Mouse (Mus musculus) limb, embryonic 11.5 days (tissue): ENCODE results near the gene Mettl24. TPM values are rescaled to one million over a fixed set of nuclear protein-coding genes. Genes with fewer than 3 reads are reported as not detected.

Source experiments
- ATAC-seq: fragments of 200-750 bp; cut with Nextera tagmentation; 2 replicates; pipeline ENCODE4 v1.8.0; 2017; ENCODE audit warnings: low read depth; ENCODE audit not compliant: insufficient number of reproducible peaks, low FRiP score, low TSS enrichment
- DNase-seq: peaks from one replicate; pipeline ENCODE4 v3.0.0-alpha.2; 2015; ENCODE audit warnings: low spot score
- H3K27ac ChIP-seq: fragments of 300-500 bp; sonication (generic); replicated peaks from 2 replicates; pipeline ENCODE4 v1.5.1; 2014; ENCODE audit warnings: low read depth, mild to moderate bottlenecking, low read length
- H3K27me3 ChIP-seq: fragments of 300-500 bp; sonication (generic); 2 replicates; pipeline ENCODE4 v1.6.1; 2014; ENCODE audit warnings: mild to moderate bottlenecking, low read length, mixed read lengths; ENCODE audit not compliant: control insufficient read depth, insufficient read depth
- H3K36me3 ChIP-seq: fragments of 300-500 bp; sonication (generic); 2 replicates; pipeline ENCODE4 v1.6.1; 2014; ENCODE audit warnings: mild to moderate bottlenecking, low read length, moderate library complexity, mixed read lengths; ENCODE audit not compliant: control insufficient read depth, insufficient read depth
- H3K4me1 ChIP-seq: fragments of 300-500 bp; sonication (generic); 2 replicates; pipeline ENCODE4 v1.6.1; 2014; ENCODE audit warnings: low read length, mixed read lengths; ENCODE audit not compliant: control insufficient read depth, insufficient read depth
- H3K4me2 ChIP-seq: fragments of 300-500 bp; sonication (generic); 2 replicates; pipeline ENCODE4 v1.6.1; 2014; ENCODE audit warnings: low read depth, mild to moderate bottlenecking, moderate library complexity; ENCODE audit not compliant: severe bottlenecking
- H3K4me3 ChIP-seq: fragments of 300-500 bp; sonication (generic); 2 replicates; pipeline ENCODE4 v1.5.1; 2014; ENCODE audit warnings: low read depth, low read length
- H3K9ac ChIP-seq: fragments of 300-500 bp; sonication (generic); 2 replicates; pipeline ENCODE4 v1.6.1; 2014; ENCODE audit warnings: mild to moderate bottlenecking, low read length
- H3K9me3 ChIP-seq: fragments of 300-500 bp; sonication (generic); 2 replicates; pipeline ENCODE4 v1.6.1; 2016; ENCODE audit warnings: low read length; ENCODE audit not compliant: control insufficient read depth
- WGBS: fragments of 180-500 bp; shearing (Covaris S2); extraction: QIAGEN DNeasy Blood & Tissue Kit; methylation state at CpG from one replicate; pipeline ENCODE4 v1.1.7; 2014; 5-methylcytosine and 5-hydroxymethylcytosine counted together
- polyA plus RNA-seq: library from polyadenylated mRNA; unstranded; fragments of >200 nt; fragmentation: Nextera tagmentation; extraction: Ambion mirVana; gene quantifications from 2 replicates; pipeline ENCODE4 v1.2.1, GENCODE M21; 2014

The Mettl24 gene
- polyA plus RNA-seq, 1 experiment from 2014 or later = 1.2 TPM

GRCm38 (mm10) chr10:40645346-40645745, 37.7 kb upstream of the Mettl24 start:
- no peaks in the 10 kb centered on the region for H3K9me3 ChIP-seq
- no peaks in the 10 kb centered on the region for H3K36me3 ChIP-seq
- no peak overlapping the region for H3K4me2 ChIP-seq
- H3K9ac ChIP-seq = no peak overlapping the region
- no peaks in the 10 kb centered on the region for H3K27me3 ChIP-seq
- no peaks in the 10 kb centered on the region for H3K4me1 ChIP-seq
- DNase-seq (no peak), ATAC-seq (no peak)
- H3K4me3 ChIP-seq = no peak overlapping the region
- H3K27ac ChIP-seq = no peak overlapping the region
- WGBS = 78% methylated on average over 1 of the region's 1 CpGs

- Histone ChIP-seq H3K27me3 (no peaks in the 10 kb centered on the region), H3K4me3 (no peak overlapping the region), H3K27ac (no peak overlapping the region), H3K9me3 (no peaks in the 10 kb centered on the region), H3K36me3 (no peaks in the 10 kb centered on the region), H3K4me1 (no peaks in the 10 kb centered on the region), H3K4me2 (no peak overlapping the region), H3K9ac (no peak overlapping the region)
- no peak for DNase-seq
- WGBS = 90% methylated on average over 12 of the region's 12 CpGs
- ATAC-seq = no peak
Observed at GRCm38 (mm10) chr10:40648776-40649175, 34.3 kb upstream of the Mettl24 start.

GRCm38 (mm10) chr10:40649634-40650033, 33.4 kb upstream of the Mettl24 start:
- Histone ChIP-seq H3K4me1 (0 out of 2 replicates have a peak, but pooled peaks cover 3% of the 10 kb centered on the region), H3K4me2 (no peak overlapping the region), H3K9me3 (no peaks in the 10 kb centered on the region), H3K9ac (no peak overlapping the region), H3K36me3 (no peaks in the 10 kb centered on the region), H3K27me3 (no peaks in the 10 kb centered on the region), H3K27ac (no peak overlapping the region), H3K4me3 (no peak overlapping the region)
- DNase-seq = no peak
- ATAC-seq = no peak
- 39% methylated on average over 4 of the region's 4 CpGs for WGBS

- Histone ChIP-seq H3K4me3 (no peak overlapping the region), H3K9me3 (no peaks in the 10 kb centered on the region), H3K9ac (no peak overlapping the region), H3K27ac (no peak overlapping the region), H3K36me3 (no peaks in the 10 kb centered on the region), H3K4me1 (0 out of 2 replicates have a peak, but pooled peaks cover 3% of the 10 kb centered on the region), H3K4me2 (no peak overlapping the region), H3K27me3 (no peaks in the 10 kb centered on the region)
- 83% methylated on average over 2 of the region's 2 CpGs for WGBS
- ATAC-seq = no peak
- DNase-seq = no peak
Observed at GRCm38 (mm10) chr10:40651676-40652075, 31.4 kb upstream of the Mettl24 start.

GRCm38 (mm10) chr10:40665270-40665669, 17.8 kb upstream of the Mettl24 start:
- Histone ChIP-seq H3K4me2 (no peak overlapping the region), H3K27me3 (no peaks in the 10 kb centered on the region), H3K4me3 (no peak overlapping the region), H3K36me3 (no peaks in the 10 kb centered on the region), H3K4me1 (no peaks in the 10 kb centered on the region), H3K9me3 (no peaks in the 10 kb centered on the region), H3K9ac (no peak overlapping the region), H3K27ac (no peak overlapping the region)
- DNase-seq = no peak
- no peak for ATAC-seq
- WGBS = 81% methylated on average over 3 of the region's 3 CpGs

- Histone ChIP-seq H3K36me3 (no peaks in the 10 kb centered on the region), H3K4me1 (no peaks in the 10 kb centered on the region), H3K4me3 (no peak overlapping the region), H3K9me3 (no peaks in the 10 kb centered on the region), H3K9ac (no peak overlapping the region), H3K4me2 (no peak overlapping the region), H3K27ac (no peak overlapping the region), H3K27me3 (no peaks in the 10 kb centered on the region)
- no peak for ATAC-seq
- no peak for DNase-seq
- 85% methylated on average over 1 of the region's 1 CpGs for WGBS
Observed at GRCm38 (mm10) chr10:40666943-40667342, 16.1 kb upstream of the Mettl24 start.

GRCm38 (mm10) chr10:40668640-40669039, 14.4 kb upstream of the Mettl24 start:
- Histone ChIP-seq H3K4me1 (no peaks in the 10 kb centered on the region), H3K36me3 (no peaks in the 10 kb centered on the region), H3K4me2 (no peak overlapping the region), H3K27me3 (no peaks in the 10 kb centered on the region), H3K9ac (no peak overlapping the region), H3K27ac (no peak overlapping the region), H3K9me3 (no peaks in the 10 kb centered on the region), H3K4me3 (no peak overlapping the region)
- ATAC-seq = no peak
- DNase-seq = no peak

GRCm38 (mm10) chr10:40672587-40673296, 10.3 kb upstream of the Mettl24 start:
- no peaks in the 10 kb centered on the region for H3K27me3 ChIP-seq
- no peak overlapping the region for H3K27ac ChIP-seq
- 0 out of 2 replicates have a peak, but pooled peaks cover 2% of the 10 kb centered on the region for H3K4me1 ChIP-seq
- H3K4me2 ChIP-seq = no peak overlapping the region
- WGBS = 62% methylated on average over 8 of the region's 8 CpGs
- H3K9ac ChIP-seq = no peak overlapping the region
- no peaks in the 10 kb centered on the region for H3K36me3 ChIP-seq
- DNase-seq (no peak), ATAC-seq (no peak)
- H3K4me3 ChIP-seq = no peak overlapping the region
- H3K9me3 ChIP-seq = no peaks in the 10 kb centered on the region

- Histone ChIP-seq H3K9ac (no peak overlapping the region), H3K4me1 (0 out of 2 replicates have a peak, but pooled peaks cover 2% of the 10 kb centered on the region), H3K4me3 (no peak overlapping the region), H3K4me2 (no peak overlapping the region), H3K27me3 (no peaks in the 10 kb centered on the region), H3K27ac (no peak overlapping the region), H3K36me3 (no peaks in the 10 kb centered on the region), H3K9me3 (no peaks in the 10 kb centered on the region)
- WGBS = 69% methylated on average over 7 of the region's 7 CpGs
- DNase-seq (no peak), ATAC-seq (no peak)
Observed at GRCm38 (mm10) chr10:40673297-40673665, 9.8 kb upstream of the Mettl24 start.
